7 mouse cellular contexts compared by ENCODE assay signal in genomic region chr7:49321124-49321531, GRCm38 (mm10).
DNase-seq lines count a peak whose midpoint lies in the region; ATAC-seq and TF ChIP-seq lines count a peak whose summit lies in the region.

No protein-coding gene starts in this region.

- TF ChIP-seq CTCF in left cerebral cortex, adult 2 months (IDR thresholded peaks at IDR 0.05) = no peak

- peak; percentile 69 for ATAC-seq in lung, embryonic 15.5 days (ENCODE audit: borderline replicate concordance, extremely low read depth, low FRiP score, low TSS enrichment)
- peak; percentile 34 for ATAC-seq in intestine, embryonic 16.5 days

- DNase-seq in lung, postnatal 25 days (ENCODE audit: low spot score) = no peak
- DNase-seq in cerebellum, postnatal 10 days = peak; percentile 77 to 83
- DNase-seq in ovary, postnatal 14 days (ENCODE audit: low spot score) = peak; percentile 52
- no peak for DNase-seq in adrenal gland, postnatal 4 days (ENCODE audit: low spot score in 2 of 2)
- no peak for DNase-seq in left cerebral cortex, adult 2 months (ENCODE audit: extremely low spot score in 1 of 2, low spot score in 2 of 2)

- no peaks in the 10 kb centered on the region for H3K27me3 ChIP-seq in lung, embryonic 15.5 days
- H3K27me3 ChIP-seq in intestine, embryonic 16.5 days (replicated peaks; ENCODE audit: control insufficient read depth, insufficient read depth, low read length) = no peaks in the 10 kb centered on the region

- intact Hi-C loops in left cerebral cortex, adult 2 months (cut with DNase I) = no loop called here

- no peak overlapping the region for H3K4me2 ChIP-seq in lung, embryonic 15.5 days
- no peak overlapping the region for H3K4me2 ChIP-seq in intestine, embryonic 16.5 days (ENCODE audit: low read depth, low read length)

- WGBS in lung, embryonic 15.5 days = 25% methylated on average over 8 of the region's 8 CpGs
- 50% methylated on average over 8 of the region's 8 CpGs for WGBS in intestine, embryonic 16.5 days

- H3K9me3 ChIP-seq in lung, embryonic 15.5 days = no peaks in the 10 kb centered on the region
- no peaks in the 10 kb centered on the region for H3K9me3 ChIP-seq in intestine, embryonic 16.5 days (ENCODE audit: control insufficient read depth, low read length)

- H3K36me3 ChIP-seq in lung, embryonic 15.5 days = no peaks in the 10 kb centered on the region
- no peaks in the 10 kb centered on the region for H3K36me3 ChIP-seq in intestine, embryonic 16.5 days (ENCODE audit: control insufficient read depth, insufficient read depth, low read length)

- no peak overlapping the region for H3K4me3 ChIP-seq in lung, embryonic 15.5 days
- no peak overlapping the region for H3K4me3 ChIP-seq in intestine, embryonic 16.5 days (ENCODE audit: low read length)
- no peak overlapping the region for H3K4me3 ChIP-seq in left cerebral cortex, adult 2 months

- peak overlapping the region; percentile 57 for H3K27ac ChIP-seq in lung, embryonic 15.5 days
- H3K27ac ChIP-seq in intestine, embryonic 16.5 days (ENCODE audit: low read length) = peak overlapping the region; percentile 82
- no peak overlapping the region for H3K27ac ChIP-seq in left cerebral cortex, adult 2 months

- H3K9ac ChIP-seq in lung, embryonic 15.5 days = peak overlapping the region; percentile 11; the same call in 1 of the 2 replicates
- H3K9ac ChIP-seq in intestine, embryonic 16.5 days (ENCODE audit: low read depth, low read length) = peak overlapping the region; percentile 42; the same call in 1 of the 2 replicates

- peaks cover 27% of the 10 kb centered on the region for H3K4me1 ChIP-seq in lung, embryonic 15.5 days
- peaks cover 57% of the 10 kb centered on the region for H3K4me1 ChIP-seq in intestine, embryonic 16.5 days (ENCODE audit: control insufficient read depth, insufficient read depth, low read length)

Comparison
In these comparisons a context has a peak if more than half of its experiments do, and no peak if none do; other contexts are left out.
1. DNase-seq: peak in cerebellum, postnatal 10 days (2 of 2) and ovary, postnatal 14 days (single experiment); none in lung, postnatal 25 days (single experiment), adrenal gland, postnatal 4 days (0 of 2) and left cerebral cortex, adult 2 months (0 of 2).